Mouse (Mus musculus) hindbrain, embryonic 13.5 days (tissue): ENCODE measurements at regions not wholly inside any gene's neighbourhood (a gene's known extent, or its start where the extent isn't known, plus 50 kb on each side); places are given as distances from the start of the nearest gene placed in this dataset.

Source experiments
- ATAC-seq: fragments of 200-750 bp; cut with Nextera tagmentation; 2 replicates; pipeline ENCODE4 v1.8.0; 2017; ENCODE audit warnings: moderate TSS enrichment; ENCODE audit not compliant: low FRiP score
- H3K27ac ChIP-seq: fragments of 300-500 bp; sonication (generic); 2 replicates; pipeline ENCODE4 v1.5.1; 2015; ENCODE audit warnings: inconsistent platforms, mild to moderate bottlenecking, moderate library complexity
- H3K27me3 ChIP-seq: fragments of 300-500 bp; sonication (generic); 2 replicates; pipeline ENCODE4 v1.6.1; 2015; ENCODE audit warnings: mild to moderate bottlenecking, inconsistent platforms
- H3K36me3 ChIP-seq: fragments of 300-500 bp; sonication (generic); 2 replicates; pipeline ENCODE4 v1.6.1; 2015; ENCODE audit warnings: mild to moderate bottlenecking, inconsistent platforms
- H3K4me1 ChIP-seq: fragments of 300-500 bp; sonication (generic); replicated peaks from 2 replicates; pipeline ENCODE4 v1.6.1; 2015; ENCODE audit warnings: inconsistent platforms
- H3K4me2 ChIP-seq: fragments of 300-500 bp; sonication (generic); 2 replicates; pipeline ENCODE4 v1.6.1; 2015; ENCODE audit warnings: inconsistent platforms, mild to moderate bottlenecking, moderate library complexity
- H3K4me3 ChIP-seq: fragments of 300-500 bp; sonication (generic); 2 replicates; pipeline ENCODE4 v1.5.1; 2015; ENCODE audit warnings: mild to moderate bottlenecking, inconsistent platforms
- H3K9ac ChIP-seq: fragments of 300-500 bp; sonication (generic); 2 replicates; pipeline ENCODE4 v1.6.1; 2015; ENCODE audit warnings: mild to moderate bottlenecking, inconsistent platforms
- H3K9me3 ChIP-seq: fragments of 300-500 bp; sonication (generic); 2 replicates; pipeline ENCODE4 v1.6.1; 2016; ENCODE audit warnings: inconsistent platforms
- WGBS: fragments of 180-500 bp; shearing (Covaris S2); methylation state at CpG from one replicate; pipeline ENCODE4 v1.1.7; 2015; 5-methylcytosine and 5-hydroxymethylcytosine counted together

GRCm38 (mm10) chr2:45747263-45748236 lies 630.4 kb upstream of the Zeb2 start:
- Histone ChIP-seq H3K9ac (no peak overlapping the region), H3K27ac (no peak overlapping the region), H3K4me1 (no peaks in the 10 kb centered on the region), H3K27me3 (no peaks in the 10 kb centered on the region), H3K9me3 (no peaks in the 10 kb centered on the region), H3K36me3 (no peaks in the 10 kb centered on the region), H3K4me2 (no peak overlapping the region), H3K4me3 (no peak overlapping the region)
- WGBS, result 82% methylated on average over 7 of the region's 7 CpGs
- ATAC-seq, result no peak

DNA sequence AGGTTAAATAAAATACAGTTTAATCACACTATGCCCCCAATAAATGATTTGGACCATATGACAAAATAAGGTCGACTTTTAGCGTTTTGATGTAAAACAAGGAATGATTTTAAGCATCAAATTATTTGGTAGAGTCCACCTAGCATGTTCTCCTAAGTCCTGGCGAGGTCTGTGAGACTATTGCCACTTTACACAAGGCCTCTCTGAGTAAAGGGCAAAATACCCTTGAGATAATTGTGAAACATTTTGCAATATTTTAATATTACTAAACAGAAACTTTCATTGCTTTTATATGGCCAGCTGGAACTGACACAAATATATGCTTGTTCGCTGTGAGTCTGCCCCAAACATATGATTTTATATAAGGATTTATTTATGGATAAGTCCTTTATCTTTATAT lies 629.4 kb upstream of the Zeb2 start:
- Histone ChIP-seq H3K9me3 (no peaks in the 10 kb centered on the region), H3K4me3 (no peak overlapping the region), H3K27me3 (no peaks in the 10 kb centered on the region), H3K9ac (no peak overlapping the region), H3K4me1 (no peaks in the 10 kb centered on the region), H3K36me3 (no peaks in the 10 kb centered on the region), H3K27ac (no peak overlapping the region), H3K4me2 (no peak overlapping the region)
- no peak for ATAC-seq
- WGBS, result 89% methylated on average over 4 of the region's 4 CpGs

DNA sequence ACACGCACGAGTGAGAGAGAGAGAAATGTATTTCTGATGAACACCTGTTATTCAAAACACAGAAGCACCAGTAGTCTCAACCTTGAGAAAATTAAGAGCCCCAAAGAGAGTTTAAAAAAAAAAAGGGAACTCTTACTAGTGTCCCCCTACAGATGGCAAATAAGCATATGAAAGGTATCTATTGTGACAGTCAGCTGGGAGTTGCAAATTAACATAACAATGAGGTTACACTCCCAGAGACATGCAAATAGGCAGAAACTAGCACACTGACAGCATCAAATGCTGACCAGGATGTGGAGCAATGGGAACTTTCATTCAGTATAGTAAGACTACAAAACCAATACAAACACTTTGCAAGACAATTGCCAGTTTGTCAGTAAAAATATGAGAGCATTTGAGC lies 619.1 kb upstream of the Zeb2 start:
- H3K27ac ChIP-seq, result no peak overlapping the region
- 20% methylated on average over 2 of the region's 2 CpGs for WGBS
- ATAC-seq, result no peak
- no peaks in the 10 kb centered on the region for H3K27me3 ChIP-seq
- H3K9me3 ChIP-seq, result no peaks in the 10 kb centered on the region
- no peaks in the 10 kb centered on the region for H3K4me1 ChIP-seq
- H3K4me3 ChIP-seq, result no peak overlapping the region
- H3K36me3 ChIP-seq, result no peaks in the 10 kb centered on the region
- no peak overlapping the region for H3K9ac ChIP-seq
- no peak overlapping the region for H3K4me2 ChIP-seq

GRCm38 (mm10) chr2:45713997-45714396 lies 596.8 kb upstream of the Zeb2 start:
- no peak overlapping the region for H3K27ac ChIP-seq

DNA sequence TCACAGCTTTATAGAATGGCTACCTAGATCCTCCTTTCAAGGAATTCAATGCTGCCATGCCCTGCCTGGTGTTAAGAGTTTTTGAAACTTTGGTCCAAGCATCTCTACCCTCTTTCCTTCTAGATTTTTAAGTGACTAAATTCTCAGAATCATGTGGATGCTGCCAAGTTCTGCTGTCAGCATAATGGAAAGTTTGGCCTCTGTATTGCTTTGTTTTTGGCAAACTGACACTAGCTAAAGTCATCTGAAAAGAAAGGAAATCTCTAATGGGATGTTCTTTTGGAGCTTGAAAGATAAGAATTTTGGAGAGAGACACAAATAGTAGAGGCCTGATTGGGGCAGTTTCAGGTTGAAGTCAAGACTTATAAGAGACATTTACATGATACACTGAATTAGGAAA lies 589.8 kb upstream of the Zeb2 start:
- no peaks in the 10 kb centered on the region for H3K9me3 ChIP-seq
- no peak overlapping the region for H3K27ac ChIP-seq
- H3K4me1 ChIP-seq, result no peaks in the 10 kb centered on the region
- H3K27me3 ChIP-seq, result no peaks in the 10 kb centered on the region
- no peaks in the 10 kb centered on the region for H3K36me3 ChIP-seq
- no peak overlapping the region for H3K4me3 ChIP-seq
- no peak for ATAC-seq
- no peak overlapping the region for H3K4me2 ChIP-seq
- H3K9ac ChIP-seq, result no peak overlapping the region

More at GRCm38 (mm10) chr2:45713997-45714396, 596.8 kb upstream of the Zeb2 start:
- no peak for ATAC-seq
- Histone ChIP-seq H3K27me3 (no peaks in the 10 kb centered on the region), H3K9ac (no peak overlapping the region), H3K36me3 (no peaks in the 10 kb centered on the region), H3K4me1 (no peaks in the 10 kb centered on the region), H3K9me3 (no peaks in the 10 kb centered on the region), H3K4me2 (no peak overlapping the region), H3K4me3 (no peak overlapping the region)
- 91% methylated on average over 4 of the region's 4 CpGs for WGBS

GRCm38 (mm10) chr2:45702511-45702910 lies 585.3 kb upstream of the Zeb2 start:
- H3K36me3 ChIP-seq, result no peaks in the 10 kb centered on the region
- H3K9me3 ChIP-seq, result no peaks in the 10 kb centered on the region
- no peak overlapping the region for H3K27ac ChIP-seq
- no peak overlapping the region for H3K9ac ChIP-seq
- ATAC-seq, result no peak
- H3K4me1 ChIP-seq, result no peaks in the 10 kb centered on the region
- H3K4me2 ChIP-seq, result no peak overlapping the region
- no peak overlapping the region for H3K4me3 ChIP-seq
- H3K27me3 ChIP-seq, result no peaks in the 10 kb centered on the region

GRCm38 (mm10) chr2:45700578-45700977 lies 583.4 kb upstream of the Zeb2 start:
- no peaks in the 10 kb centered on the region for H3K9me3 ChIP-seq
- 79% methylated on average over 1 of the region's 1 CpGs for WGBS
- no peak overlapping the region for H3K9ac ChIP-seq
- ATAC-seq, result no peak
- H3K36me3 ChIP-seq, result no peaks in the 10 kb centered on the region
- no peak overlapping the region for H3K27ac ChIP-seq
- H3K27me3 ChIP-seq, result no peaks in the 10 kb centered on the region
- no peaks in the 10 kb centered on the region for H3K4me1 ChIP-seq
- no peak overlapping the region for H3K4me2 ChIP-seq
- no peak overlapping the region for H3K4me3 ChIP-seq

- H3K27ac ChIP-seq, result no peak overlapping the region
- 21% methylated on average over 8 of the region's 8 CpGs for WGBS
- H3K9me3 ChIP-seq, result no peaks in the 10 kb centered on the region
These were observed 576.3 kb upstream of the Zeb2 start for GRCm38 (mm10) chr2:45693291-45694020.

GRCm38 (mm10) chr2:45692819-45693218 lies 575.6 kb upstream of the Zeb2 start:
- no peak for ATAC-seq
- Histone ChIP-seq H3K9me3 (no peaks in the 10 kb centered on the region), H3K27me3 (no peaks in the 10 kb centered on the region), H3K4me3 (no peak overlapping the region), H3K9ac (no peak overlapping the region), H3K4me1 (peaks cover 7% of the 10 kb centered on the region; the same call in 1 of the 2 replicates), H3K27ac (no peak overlapping the region), H3K36me3 (no peaks in the 10 kb centered on the region), H3K4me2 (no peak overlapping the region)
- WGBS, result 88% methylated on average over 1 of the region's 1 CpGs

More at GRCm38 (mm10) chr2:45693291-45694020, 576.3 kb upstream of the Zeb2 start:
- Histone ChIP-seq H3K4me3 (no peak overlapping the region), H3K4me1 (peaks cover 7% of the 10 kb centered on the region; the same call in 1 of the 2 replicates), H3K9ac (no peak overlapping the region), H3K4me2 (no peak overlapping the region), H3K27me3 (no peaks in the 10 kb centered on the region), H3K36me3 (no peaks in the 10 kb centered on the region)
- ATAC-seq, result no peak

DNA sequence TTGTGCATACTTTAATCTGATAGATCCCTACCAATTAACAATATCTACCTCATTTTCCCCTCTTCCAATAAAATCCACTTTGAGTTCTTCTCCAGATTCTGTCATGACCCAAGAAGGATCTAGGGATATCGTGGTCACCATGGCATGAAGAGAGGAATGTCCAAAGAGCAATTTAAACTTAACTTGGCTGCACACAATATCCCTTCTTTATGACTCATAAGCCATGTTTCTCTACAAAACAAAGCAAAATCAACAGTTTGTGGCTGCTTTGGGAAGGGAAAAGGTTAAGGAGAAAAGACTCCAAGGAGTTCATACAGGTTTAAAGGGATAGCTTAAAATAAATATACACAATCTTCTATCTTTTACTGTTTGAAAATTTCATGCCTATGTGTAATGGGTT lies 571.8 kb upstream of the Zeb2 start:
- no peaks in the 10 kb centered on the region for H3K27me3 ChIP-seq
- 86% methylated on average over 1 of the region's 1 CpGs for WGBS
- ATAC-seq, result no peak
- H3K36me3 ChIP-seq, result no peaks in the 10 kb centered on the region
- no peak overlapping the region for H3K4me2 ChIP-seq
- no peak overlapping the region for H3K27ac ChIP-seq
- H3K4me1 ChIP-seq, result peaks cover 7% of the 10 kb centered on the region; the same call in 1 of the 2 replicates
- H3K9ac ChIP-seq, result no peak overlapping the region
- H3K4me3 ChIP-seq, result no peak overlapping the region
- no peaks in the 10 kb centered on the region for H3K9me3 ChIP-seq

DNA sequence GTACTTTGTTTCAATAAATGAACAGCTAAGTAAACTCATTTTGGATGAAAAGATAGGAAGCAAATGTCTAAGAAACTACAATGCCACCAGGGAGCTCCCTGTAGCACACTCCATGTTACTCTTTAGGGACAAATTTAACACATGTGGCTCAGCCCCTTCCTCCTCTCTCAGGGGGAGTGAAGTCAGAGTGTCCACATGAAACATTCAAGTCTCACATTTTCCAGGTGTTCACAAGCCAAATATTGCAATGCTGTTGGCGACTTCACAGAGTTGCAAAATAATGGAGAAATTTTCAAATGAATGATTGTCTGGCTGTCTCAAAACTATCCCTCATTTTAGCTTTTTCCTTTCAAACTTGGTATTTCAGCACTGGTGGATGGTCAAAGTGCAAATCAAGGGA lies 564.1 kb upstream of the Zeb2 start:
- Histone ChIP-seq H3K27me3 (no peaks in the 10 kb centered on the region), H3K9me3 (no peaks in the 10 kb centered on the region), H3K27ac (no peak overlapping the region), H3K4me2 (no peak overlapping the region), H3K4me3 (no peak overlapping the region), H3K9ac (no peak overlapping the region), H3K4me1 (no peaks in the 10 kb centered on the region; the same call in 1 of the 2 replicates), H3K36me3 (no peaks in the 10 kb centered on the region)
- no peak for ATAC-seq
- 100% methylated on average over 1 of the region's 1 CpGs for WGBS

GRCm38 (mm10) chr2:45679101-45679895 lies 562.1 kb upstream of the Zeb2 start:
- no peak for ATAC-seq
- H3K36me3 ChIP-seq, result no peaks in the 10 kb centered on the region
- no peak overlapping the region for H3K4me3 ChIP-seq

More at GRCm38 (mm10) chr2:45679101-45679895, 562.1 kb upstream of the Zeb2 start:
- Histone ChIP-seq H3K9ac (no peak overlapping the region), H3K4me1 (no peaks in the 10 kb centered on the region; the same call in 1 of the 2 replicates), H3K9me3 (no peaks in the 10 kb centered on the region), H3K27me3 (no peaks in the 10 kb centered on the region), H3K27ac (no peak overlapping the region), H3K4me2 (no peak overlapping the region)
- 81% methylated on average over 10 of the region's 10 CpGs for WGBS
